Mouse (Mus musculus): ENCODE results near the gene Zranb3.
"Not testable (repeated sequence)": the region's sequence is repeated elsewhere in the genome, so short reads cannot be mapped to it uniquely, and the experiment has no call there.

Gene Zranb3

GRCm38 (mm10) chr1:128058625-128059024 lies 44.2 kb downstream of the Zranb3 start:
- no peak for DNase-seq

GRCm38 (mm10) chr1:128057269-128057668 lies 45.6 kb downstream of the Zranb3 start:
- no peak for DNase-seq

- no peak for DNase-seq
Observed at GRCm38 (mm10) chr1:128046920-128047319, 55.9 kb downstream of the Zranb3 start.

GRCm38 (mm10) chr1:128046455-128046854 lies 56.4 kb downstream of the Zranb3 start:
- DNase-seq = no peak

DNA sequence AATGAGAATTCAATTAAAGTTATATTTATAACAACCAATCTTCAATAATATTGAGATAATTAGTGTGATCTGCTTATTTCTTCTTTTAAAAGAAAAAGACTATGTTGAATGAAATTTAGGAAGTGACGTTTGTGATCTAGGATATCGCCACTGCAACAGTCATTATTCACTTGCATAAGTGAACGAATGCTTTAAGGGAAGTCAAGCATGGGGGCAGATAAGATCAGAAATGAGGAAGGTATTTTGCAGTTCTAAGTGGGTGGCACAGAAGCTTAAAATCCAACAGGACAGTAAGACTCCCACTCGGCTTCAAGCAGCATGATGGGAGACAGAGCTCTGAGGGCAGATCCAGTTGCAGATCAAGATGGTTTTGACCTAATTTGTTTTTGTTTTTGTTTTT lies 58.7 kb downstream of the Zranb3 start:
- no peak for DNase-seq

DNA sequence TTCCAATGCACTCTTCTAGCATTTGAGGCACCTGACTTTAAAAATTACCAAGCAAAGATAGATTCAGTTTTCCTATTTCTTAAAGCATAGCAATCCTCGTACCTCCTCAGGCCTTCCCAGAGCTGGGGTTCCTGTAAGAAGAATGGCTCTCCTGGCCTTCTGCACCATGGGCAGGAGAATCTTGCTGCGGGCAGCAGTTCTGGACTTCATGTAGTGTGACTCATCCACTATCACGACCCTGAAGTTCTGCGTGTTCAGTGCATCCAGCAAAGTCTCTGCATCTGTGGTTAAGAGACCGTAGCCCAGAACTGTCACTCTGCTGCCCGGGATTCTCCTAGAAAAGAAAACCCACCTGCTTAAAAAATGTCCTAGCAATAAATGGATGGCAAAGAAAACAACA lies 66.6 kb downstream of the Zranb3 start:
- no peak for DNase-seq

DNA sequence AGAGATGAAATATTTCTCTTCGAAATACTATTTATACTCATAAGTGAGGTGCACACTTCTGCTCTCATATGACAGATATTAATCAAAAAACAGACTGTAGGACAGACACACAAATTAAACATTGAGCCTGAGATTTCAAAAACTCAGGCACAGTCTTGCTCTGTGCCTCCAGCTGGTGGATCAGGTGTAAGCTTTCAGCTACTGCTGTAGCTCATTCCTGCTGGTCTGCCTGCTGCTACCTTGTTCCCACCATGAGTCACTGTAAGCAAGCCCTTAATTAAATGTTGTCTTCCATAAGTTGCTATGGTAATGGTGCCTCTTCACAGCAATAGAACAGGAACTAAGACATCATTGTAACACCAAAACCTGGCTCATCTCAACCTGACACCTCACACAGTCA lies 70.7 kb downstream of the Zranb3 start:
- no peak for DNase-seq

DNA sequence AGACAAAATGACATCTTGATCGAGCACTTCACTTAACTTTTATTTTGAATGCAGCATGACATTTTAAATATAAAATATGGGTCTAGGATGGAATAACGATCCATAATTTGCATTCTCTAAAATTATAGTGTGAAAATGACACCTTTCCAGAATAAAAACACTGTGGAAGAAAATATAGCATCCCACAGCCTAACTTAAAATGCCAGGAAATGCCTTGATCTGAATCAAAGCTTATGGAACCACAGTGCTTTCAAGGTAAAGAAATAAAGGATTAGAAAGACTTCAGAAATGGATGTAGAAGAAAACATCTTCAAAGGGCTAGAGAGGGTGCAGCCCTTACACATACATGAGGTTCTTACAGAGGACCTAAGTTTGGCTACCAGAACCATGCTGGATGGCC lies 71.3 kb downstream of the Zranb3 start:
- no peak for DNase-seq

DNA sequence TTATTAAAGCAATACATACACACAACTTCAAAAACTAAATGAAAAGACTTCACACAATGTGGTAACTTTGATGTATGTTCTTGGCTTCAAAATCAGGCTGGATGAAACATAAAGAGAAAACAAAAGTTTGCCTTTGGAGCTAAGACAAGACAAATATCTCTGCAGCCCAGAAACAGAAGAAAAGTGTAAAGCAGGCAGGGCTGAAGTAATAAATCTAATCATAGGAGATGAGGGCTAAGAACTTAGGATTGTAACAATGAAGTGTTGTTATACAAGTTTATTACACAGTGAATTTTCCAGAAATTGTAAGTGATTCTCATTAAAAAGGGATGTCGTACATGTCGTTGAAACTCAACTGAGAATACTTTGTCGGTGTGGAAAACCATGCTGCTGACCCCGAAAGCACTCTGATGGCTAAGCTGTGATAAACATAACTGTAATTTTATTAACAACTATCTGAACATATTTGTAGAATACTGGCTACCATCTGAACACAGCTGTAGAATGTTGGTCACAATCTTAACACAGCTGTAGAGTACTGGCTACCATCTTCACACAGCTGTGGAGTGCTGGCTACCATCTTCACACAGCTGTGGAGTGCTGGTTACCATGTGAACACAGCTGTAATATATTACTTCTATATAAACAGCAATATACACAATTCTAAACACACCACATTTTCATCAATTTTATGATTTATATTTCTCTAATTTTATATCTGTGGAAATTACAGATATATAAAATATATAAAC lies 78.3 kb downstream of the Zranb3 start:
- no peak for DNase-seq

- DNase-seq = no peak
Observed at GRCm38 (mm10) chr1:128020001-128020770, 82.7 kb downstream of the Zranb3 start.

DNA sequence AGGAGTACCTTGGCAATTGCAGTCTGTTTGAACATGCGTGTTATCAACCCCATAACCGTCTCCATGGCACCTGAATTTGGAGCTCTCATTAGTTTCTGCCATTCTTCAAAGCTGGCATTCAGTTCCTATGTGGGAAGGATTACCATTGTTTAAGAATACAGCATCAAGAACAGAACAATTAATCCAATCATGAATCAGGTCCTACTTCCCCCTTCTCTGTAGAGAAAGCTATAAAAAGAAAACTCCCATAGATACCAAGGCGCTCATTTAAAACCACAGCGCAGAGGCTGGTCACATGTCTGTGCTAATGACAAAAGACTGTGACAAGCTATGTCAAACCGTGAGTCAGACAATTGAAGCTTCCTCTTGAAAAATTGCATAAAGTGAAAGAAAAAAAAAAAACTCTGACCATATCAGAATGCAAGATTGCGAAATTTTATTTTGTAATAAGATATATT lies 86.8 kb downstream of the Zranb3 start:
- DNase-seq = no peak

DNA sequence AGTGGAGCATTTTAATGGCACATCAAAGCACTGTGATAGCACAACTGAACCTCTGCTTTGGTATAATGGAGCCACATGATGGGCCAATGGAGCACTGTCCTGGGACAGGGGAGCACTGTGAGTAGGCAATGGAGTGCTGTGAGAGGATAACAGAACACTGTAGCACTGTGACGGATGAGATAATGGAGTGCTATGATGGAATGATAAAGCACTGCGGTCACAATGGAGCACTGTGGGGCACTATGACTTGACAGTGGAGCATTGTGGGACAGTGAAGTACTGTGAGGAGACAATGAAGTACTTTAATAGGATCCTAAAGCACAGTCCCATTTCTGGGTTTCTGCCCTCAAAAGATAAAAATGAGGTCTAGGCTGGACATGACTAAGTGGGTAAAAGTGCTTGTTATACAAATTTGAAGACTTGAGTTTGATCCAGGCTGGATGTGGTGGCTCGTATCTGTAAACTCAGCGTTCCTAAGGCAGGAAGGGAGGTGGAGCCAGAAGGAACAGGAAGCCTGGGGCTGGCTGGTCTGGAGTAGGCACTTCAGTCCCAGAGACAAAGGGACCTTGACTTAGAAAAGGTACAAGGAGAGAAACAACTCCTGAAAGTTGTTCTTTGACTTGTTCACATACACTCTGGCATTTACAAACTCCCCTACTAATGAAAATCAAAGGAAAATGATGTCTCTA lies 89.0 kb downstream of the Zranb3 start:
- DNase-seq = no peak

DNA sequence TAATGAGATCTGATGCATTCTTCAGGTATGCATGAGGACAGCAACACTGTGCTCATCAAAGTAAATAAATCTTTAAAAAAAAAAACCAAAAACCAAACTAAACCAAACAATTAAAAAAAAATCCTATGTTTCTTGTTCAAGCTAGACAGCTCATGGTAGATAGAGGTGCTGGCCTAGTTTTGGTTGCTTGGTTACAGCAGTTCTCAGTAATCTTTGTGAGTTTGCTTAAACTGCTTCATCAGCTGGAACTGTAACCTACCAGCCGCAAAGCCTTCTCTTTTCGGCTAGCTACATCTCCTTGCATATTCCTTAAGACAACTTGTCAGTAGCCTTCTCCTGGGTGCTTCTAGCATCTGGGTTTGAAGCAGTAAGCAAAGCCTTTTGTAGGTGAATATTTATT lies 93.1 kb downstream of the Zranb3 start:
- no peak for DNase-seq

DNA sequence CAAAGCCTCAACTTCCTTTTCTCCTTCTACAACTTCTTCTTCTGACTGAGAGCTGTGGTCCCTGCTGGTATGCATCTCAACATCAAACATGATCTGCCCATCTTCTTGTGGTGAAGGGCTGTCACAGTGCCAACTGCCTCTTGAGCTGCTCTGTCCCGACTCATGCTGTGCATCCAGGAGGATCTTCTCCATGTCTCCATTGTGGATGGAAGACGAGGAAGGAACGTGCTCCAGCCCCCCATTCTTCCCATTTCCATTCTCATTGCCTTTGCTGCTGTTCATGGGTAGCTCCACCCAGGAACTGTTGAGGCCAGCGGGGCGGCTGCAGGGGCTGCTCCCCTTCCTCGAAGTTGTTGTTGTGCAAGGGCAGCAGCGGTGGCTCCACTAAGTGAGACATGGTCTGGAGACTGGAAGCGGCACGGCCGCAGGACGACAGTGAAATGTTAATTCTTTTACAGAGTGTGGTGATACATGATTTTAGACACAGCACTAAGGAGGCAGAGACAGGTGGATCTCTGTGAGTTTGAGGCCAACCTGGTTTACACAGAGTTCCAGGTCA lies 96.7 kb downstream of the Zranb3 start:
- not testable (repeated sequence) for DNase-seq

DNA sequence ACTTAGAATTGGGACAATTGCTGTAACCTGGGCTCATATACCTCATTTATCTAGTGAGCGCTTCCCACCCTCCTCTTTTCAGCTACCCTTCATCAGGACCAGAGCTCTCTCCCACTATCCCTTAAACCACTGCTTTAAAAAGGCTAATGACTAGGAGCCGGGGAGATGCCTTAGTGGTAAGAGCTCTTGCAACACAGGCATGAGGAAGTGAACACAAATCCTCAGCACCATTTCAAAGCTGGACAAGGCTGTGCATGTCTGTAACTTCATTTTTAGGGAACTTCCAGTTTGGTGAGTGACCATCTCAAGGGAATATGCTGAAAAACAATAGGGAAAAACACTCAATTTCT lies 98.5 kb downstream of the Zranb3 start:
- no peak for DNase-seq

GRCm38 (mm10) chr1:128003712-128004370 lies 99.0 kb downstream of the Zranb3 start:
- no peak for DNase-seq

DNA sequence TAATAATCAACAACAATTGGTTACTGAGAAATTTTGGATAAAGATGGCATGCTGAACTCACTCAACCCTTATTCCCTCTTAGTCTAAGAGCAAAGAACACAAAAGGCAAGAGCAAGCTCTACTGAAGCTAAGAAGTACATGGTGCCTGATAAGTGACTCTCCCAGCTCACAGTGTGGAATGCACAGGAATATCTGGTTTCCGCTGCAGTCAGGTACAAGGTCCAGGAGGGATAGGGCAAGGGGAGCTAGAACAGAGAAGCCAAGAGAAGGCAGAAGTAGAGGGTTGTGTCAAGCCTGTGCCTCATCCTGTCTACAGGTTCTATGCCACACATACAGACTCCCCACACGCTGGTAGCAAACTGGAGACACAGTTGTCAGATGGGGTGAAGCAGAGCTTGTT lies 100.7 kb downstream of the Zranb3 start:
- no peak for DNase-seq

- not testable (repeated sequence) for DNase-seq
Observed at GRCm38 (mm10) chr1:128000931-128001330, 101.9 kb downstream of the Zranb3 start.

- DNase-seq = no peak
Observed at GRCm38 (mm10) chr1:127993892-127994291, 109.0 kb downstream of the Zranb3 start.

- DNase-seq = peak in 1 of 2 experiments; percentile 22
Observed at GRCm38 (mm10) chr1:127989876-127990731, 112.7 kb downstream of the Zranb3 start.

DNA sequence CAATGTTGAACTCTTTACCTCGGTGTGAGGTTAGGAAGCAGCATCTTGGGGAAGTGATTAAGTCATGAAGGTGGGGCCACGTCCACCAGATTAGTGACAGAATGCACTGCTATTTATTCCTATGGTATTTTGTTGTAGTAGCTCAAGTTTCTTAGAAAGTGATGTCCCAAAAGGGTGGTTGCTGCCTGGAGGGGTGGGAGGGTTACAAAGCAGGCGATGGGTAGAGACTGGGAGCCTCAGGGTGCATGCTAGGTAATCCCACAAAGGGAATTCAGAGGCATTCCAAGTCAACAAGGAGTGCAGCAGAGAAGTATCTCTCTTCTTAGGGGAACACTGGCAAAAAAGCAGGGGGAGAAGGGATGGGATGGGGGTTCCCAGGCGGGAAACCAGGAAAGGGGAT lies 113.5 kb downstream of the Zranb3 start:
- DNase-seq = no peak

- no peak for DNase-seq
Observed at GRCm38 (mm10) chr1:127988246-127988645, 114.6 kb downstream of the Zranb3 start.

Data from thymus, postnatal 36 days (tissue).